Mouse (Mus musculus) left cerebral cortex, postnatal 10 days (tissue): ENCODE results near the gene Ptpn5. TPM values are rescaled to one million over a fixed set of nuclear protein-coding genes. Genes with fewer than 3 reads are reported as not detected.
A peak's percentile ranks its signal among the peaks of the same experiment; 100 is the strongest.

Source experiments
- DNase-seq, 2 experiments: peaks; one replicate each; pipeline ENCODE4 v3.0.0; 2021 to 2022; ENCODE audit warnings: low spot score in 2 of 2, mixed read lengths in 1 of 2; ENCODE audit errors: extremely low spot score in 1 of 2
- intact Hi-C: fragments of 180-260 bp; cut with DNase I; formaldehyde crosslinking; loops from one replicate; pipeline ENCODE4 v1.15.1; 2025
- microRNA-seq: library from miRNA; unstranded; fragments of <30 nt; microRNA quantifications from one replicate; pipeline ENCODE4 v1.2.0, GENCODE M21; 2022
- total RNA-seq, 2 experiments: library from RNA; stranded (reverse); gene quantifications; 2 replicates each; pipeline ENCODE4 v1.2.3; 2021

Ptpn5 gene
- total RNA-seq, 2 experiments from 2014 or later: 118 TPM

GRCm38 (mm10) chr7:47034785-47035384 lies 98.6 kb downstream of the Ptpn5 start:
- intact Hi-C loops: no loop called here
- DNase-seq: no peak

DNA sequence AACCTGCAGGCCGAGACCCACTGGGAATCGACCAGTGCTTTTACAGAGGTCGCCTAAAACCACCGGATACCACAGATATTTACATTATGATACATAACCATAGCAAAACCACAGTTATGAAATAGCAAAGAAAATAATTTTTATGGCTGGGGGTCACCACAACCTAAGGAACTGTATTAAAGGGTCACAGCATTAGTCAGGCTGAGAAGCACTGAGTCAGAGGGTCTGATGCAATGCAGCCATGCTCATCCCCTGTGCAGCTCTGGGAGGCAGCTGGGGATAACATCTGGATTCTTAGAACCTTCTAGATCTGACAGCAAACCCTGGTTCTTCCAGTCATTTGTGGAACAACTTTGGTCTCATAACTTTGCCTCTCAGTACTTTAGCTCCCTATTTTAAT lies 102.1 kb downstream of the Ptpn5 start:
- intact Hi-C loops: no loop called here
- no peak for DNase-seq

DNA sequence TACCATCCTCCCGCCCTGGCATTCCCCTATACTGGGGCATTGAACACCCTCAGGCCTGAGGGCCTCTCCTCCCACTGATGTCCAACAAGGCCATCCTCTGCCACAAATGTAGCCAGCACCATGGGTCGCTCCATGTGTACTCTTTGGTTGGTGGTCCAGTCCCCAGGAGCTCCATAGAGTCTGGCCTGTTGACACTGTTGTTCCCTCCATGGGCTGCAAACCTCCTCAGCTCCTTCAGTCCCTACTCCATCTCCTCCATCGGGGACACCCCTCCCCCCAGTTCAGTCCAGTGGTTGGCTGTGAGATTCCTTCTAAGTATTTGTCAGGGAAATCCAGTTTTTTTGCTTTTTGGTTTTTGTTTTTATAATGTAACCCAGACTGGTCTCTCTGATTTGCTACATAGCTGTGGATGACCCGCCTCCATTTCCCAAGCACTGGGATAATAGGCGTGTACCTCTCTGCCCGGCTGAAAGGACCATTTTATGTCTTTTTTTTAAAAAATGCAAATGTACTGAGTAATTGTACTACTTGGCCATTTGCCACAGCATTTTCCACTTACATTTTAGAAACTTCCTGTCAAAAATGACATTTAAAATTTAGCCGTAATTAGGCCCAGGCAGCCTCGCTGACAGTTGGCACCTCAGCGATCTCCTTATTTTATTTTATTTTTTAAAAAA lies 102.8 kb downstream of the Ptpn5 start:
- no peak for DNase-seq
- intact Hi-C loops: no loop called here

Small RNAs within 50 kb of the gene (microRNA-seq; reads per million reads assigned to microRNA genes)
- 5.2 reads per million, percentile 18 among the genes with 10 or more reads in this experiment for gene Mir7056

Other genes with a start within 250 kb of the Ptpn5 start
- gene Tsg101, start 213.7 kb downstream of the Ptpn5 start, total RNA-seq: 10 to 100 TPM; 91.5 to 94.0 TPM
- gene Uevld, start 175.2 kb downstream of the Ptpn5 start, total RNA-seq: 10 to 100 TPM; 10.8 to 11.7 TPM
- gene Gm9999, start 150.1 kb downstream of the Ptpn5 start, total RNA-seq: not detected
- 1 to 10 TPM; 8.9 to 9.5 TPM for gene Spty2d1, start 125.3 kb downstream of the Ptpn5 start, total RNA-seq
- 10 to 100 TPM; 14.4 to 16.8 TPM for gene Tmem86a, start 83.1 kb downstream of the Ptpn5 start, total RNA-seq
- not detected for gene Mrgpra6, start 71.2 kb upstream of the Ptpn5 start, total RNA-seq
- not detected for gene Mrgpra9, start 119.2 kb upstream of the Ptpn5 start, total RNA-seq
- gene Mrgpra1, start 220.6 kb upstream of the Ptpn5 start, total RNA-seq: not detected